Mouse (Mus musculus): ENCODE measurements around the gene Arhgef10l.

Gene Arhgef10l

DNA sequence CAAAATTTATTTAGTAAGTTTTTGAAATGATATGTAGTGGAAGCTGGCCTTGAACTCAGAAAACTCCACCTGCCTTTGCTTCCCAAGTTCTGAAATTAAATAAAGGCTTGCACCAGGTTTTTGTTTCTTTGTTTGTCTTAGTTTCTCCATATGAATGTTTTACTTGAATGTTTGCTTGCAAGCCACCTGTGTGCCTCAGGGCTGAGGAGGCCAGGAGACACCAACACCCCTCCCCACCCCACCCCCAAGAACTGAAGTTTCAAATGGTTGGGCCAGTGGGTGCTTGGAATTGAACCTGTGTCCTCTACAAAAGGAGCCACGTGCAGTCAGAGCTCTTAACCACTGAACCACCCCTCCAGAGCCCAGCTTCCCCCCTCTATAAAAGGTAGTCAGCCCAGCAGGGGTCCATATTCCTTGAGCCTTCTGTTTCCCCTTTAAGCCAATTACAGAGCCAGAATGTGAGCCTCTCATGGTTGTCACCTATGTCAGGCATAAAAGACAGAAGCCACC lies 28.8 kb upstream of the Arhgef10l start:
- no peak for DNase-seq (ENCODE audit: low spot score in 2 of 2)

GRCm38 (mm10) chr4:140693513-140693912 lies 27.7 kb upstream of the Arhgef10l start:
- no peak for DNase-seq (ENCODE audit: low spot score in 2 of 2)

- no peak for DNase-seq (ENCODE audit: low spot score in 2 of 2)
Measured at GRCm38 (mm10) chr4:140691481-140691880, 25.7 kb upstream of the Arhgef10l start.

DNA sequence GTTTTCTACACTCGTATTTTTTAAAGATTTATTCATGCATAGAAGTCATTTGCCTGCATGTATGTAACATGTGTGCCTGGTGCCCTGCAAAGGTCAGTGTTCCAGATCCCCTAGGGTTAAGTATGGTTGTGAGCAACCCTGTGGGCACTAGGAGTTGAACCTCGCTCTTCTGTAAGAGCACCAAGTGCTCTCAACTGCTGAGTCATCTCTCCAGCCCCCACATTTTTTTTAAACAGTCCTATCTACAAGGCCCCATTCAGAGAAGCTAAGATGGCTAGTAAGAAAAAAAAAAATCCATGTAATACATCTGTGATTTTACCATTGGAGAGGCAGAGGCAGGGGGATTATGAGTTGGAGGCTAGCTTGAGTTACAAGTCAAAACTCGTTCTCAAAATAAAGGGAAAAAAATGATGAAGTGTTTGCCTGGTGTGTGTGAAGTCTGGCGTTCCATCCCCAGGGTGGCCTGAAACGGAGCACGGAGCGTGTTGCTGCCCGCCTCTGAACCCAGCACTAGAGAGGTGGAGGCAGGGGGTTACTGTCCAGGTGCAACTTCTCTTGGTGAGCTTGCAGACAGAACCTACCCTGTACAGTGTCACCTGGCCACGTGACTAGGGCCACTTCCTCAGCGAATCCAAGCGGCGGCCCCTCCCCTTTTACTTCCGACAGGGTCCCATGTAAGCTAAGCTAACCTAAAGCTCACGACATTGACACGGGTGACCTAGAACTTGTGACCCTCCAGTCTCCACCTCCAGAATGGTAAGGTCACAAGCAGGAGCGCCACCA lies 24.3 kb upstream of the Arhgef10l start:
- no peak for DNase-seq (ENCODE audit: low spot score in 2 of 2)

GRCm38 (mm10) chr4:140688826-140689425 lies 23.1 kb upstream of the Arhgef10l start:
- no peak for DNase-seq (ENCODE audit: low spot score in 2 of 2)

DNA sequence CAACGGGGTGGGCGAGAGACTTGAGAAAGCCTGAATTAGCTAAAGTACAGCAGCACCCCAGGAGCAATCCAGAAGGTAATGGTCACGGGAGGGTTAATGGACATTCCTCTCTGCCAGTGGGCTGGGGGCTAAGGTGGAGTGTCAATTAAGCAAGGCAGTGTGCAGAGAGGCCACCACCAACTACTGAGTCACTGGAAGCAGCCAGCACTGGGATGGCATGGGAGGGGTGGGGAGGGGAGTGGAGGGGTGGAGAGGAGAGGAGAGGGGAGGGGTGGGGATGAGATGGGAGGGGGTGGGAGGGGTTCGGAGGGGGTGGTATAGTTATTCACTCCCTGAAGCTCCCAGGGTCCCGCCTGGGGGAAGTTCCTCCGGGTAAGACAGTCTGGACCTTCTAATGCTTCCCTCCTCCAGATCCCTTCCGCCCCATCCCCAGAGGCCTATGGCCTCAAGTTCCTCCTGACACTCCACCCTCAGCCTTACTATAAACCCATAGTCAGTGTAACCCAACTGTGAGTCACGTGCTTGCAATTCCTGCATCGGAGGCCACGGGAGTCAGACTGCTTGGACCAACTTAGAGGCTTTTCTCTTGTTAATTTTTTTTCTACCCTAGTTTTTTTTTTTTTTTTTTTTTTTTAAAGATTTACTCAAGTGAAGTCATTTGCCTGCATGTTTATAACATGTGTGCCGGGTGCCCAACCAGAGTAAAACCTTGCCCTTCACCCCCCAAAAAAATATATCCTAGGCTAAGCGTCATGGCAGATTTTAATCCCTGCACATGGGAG lies 22.4 kb upstream of the Arhgef10l start:
- DNase-seq (ENCODE audit: low spot score in 2 of 2) = no peak

GRCm38 (mm10) chr4:140684881-140685303 lies 19.1 kb upstream of the Arhgef10l start:
- no peak for DNase-seq (ENCODE audit: low spot score in 2 of 2)

DNA sequence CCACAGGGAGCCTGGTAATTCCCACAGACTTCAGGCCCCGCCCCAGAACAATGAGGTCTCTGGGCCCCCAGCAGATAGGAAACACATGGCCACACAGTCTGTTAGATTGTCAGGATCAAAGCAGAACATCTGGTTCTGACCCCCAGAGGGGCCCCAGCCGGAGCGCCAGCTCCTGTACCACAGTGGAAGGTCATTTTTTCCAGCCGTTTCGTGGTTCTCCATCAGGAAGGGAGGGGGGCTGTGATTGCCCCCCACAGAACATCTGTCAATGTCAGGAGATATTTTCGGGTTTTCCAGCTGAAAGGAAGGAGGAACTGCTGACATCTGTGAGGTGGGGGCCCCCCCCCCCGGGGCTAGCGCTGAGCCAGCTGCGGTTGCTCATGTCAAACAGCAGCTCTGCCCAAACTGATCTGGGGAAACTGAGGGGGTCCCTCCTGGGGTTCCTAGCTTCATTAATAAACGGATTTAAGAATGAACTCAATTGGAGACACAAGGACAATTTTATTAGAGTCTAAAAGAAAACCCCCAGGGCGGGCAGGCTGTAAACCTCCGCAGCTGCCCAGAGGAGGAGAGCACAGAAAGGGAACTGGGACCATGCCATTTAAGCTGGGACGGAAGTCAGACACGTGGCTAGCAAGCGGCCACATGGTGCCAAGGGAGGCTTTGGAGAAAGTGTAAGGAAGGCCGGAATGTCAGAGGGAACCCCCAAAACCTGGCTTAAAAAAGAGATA lies 18.5 kb upstream of the Arhgef10l start:
- DNase-seq (ENCODE audit: low spot score in 2 of 2) = no peak

DNA sequence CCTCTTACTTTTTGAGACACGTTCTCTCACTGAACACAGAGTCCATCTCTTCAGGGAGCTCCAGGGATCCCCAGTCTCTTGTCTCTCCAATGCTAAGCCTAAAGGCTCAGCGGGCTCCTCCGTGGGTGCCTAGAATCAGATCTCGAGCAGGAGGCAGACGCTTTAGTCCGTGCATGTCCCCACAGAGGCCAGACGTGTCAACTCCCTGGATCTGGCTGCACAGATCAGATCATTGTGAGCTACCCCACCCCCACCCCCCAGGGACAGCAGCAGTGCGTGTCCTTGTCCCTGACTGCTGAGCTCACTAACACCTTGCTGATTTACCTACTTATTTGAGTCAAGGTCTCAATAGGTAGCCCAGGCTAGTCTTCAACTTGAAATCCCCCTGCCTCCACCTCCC lies 17.8 kb upstream of the Arhgef10l start:
- DNase-seq (ENCODE audit: low spot score in 2 of 2) = no peak

DNA sequence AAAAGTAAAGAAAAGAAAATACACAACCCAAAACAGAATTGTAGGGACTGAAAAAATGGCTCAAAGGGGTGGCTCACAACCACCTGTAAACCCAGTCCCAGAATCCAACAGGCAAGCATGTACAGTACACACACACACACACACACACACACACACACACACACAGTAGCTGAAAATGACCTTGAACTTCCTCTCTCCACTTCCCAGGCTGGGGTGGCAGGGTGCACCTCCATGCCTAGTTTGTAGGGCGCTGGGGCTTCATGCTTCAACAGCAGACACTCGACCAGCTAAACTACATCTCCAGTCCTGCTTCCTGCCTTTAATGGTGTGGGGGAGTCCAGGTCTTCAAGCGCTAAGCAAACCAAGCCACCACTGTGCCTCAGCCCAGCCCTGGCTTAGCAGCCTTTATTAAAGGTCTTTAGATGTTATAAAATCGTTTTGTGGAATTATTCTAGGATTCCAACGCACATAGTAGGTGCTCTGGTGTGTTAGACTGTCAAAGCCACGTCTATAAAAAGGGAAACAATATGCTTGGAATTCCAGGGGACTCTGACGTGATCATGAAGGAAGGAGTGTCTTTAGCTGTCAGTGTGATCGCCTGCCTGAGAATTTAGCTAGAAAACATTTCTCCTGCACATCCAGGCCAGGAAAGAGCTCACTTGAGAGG lies 15.1 kb upstream of the Arhgef10l start:
- no peak for DNase-seq (ENCODE audit: low spot score in 2 of 2)

GRCm38 (mm10) chr4:140679723-140680380 lies 14.0 kb upstream of the Arhgef10l start:
- peak; percentile 85 to 90 for DNase-seq (ENCODE audit: low spot score in 2 of 2)

DNA sequence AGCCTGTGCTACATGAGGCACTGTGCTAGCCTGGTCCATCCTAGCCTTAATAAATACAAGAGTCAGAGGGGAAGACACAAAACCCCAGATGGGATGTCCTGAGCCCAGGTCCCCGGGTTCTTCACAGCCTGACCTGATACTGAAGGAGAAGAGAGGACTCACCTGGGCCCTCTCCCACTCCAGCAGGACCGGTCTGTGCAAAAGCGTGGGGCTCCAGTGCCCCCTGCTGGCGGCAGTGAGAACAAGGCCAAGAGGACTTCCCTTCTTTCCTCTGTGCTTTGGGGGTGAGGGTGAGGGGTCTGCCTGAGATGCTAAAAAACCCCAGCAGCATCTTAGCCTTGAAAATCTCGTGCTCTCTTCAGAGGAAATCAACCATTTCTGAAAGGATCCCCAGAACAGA lies 13.2 kb upstream of the Arhgef10l start:
- DNase-seq (ENCODE audit: low spot score in 2 of 2) = no peak

GRCm38 (mm10) chr4:140674345-140674926 lies 8.6 kb upstream of the Arhgef10l start:
- DNase-seq (ENCODE audit: low spot score in 2 of 2) = peak; percentile 66 to 82

DNA sequence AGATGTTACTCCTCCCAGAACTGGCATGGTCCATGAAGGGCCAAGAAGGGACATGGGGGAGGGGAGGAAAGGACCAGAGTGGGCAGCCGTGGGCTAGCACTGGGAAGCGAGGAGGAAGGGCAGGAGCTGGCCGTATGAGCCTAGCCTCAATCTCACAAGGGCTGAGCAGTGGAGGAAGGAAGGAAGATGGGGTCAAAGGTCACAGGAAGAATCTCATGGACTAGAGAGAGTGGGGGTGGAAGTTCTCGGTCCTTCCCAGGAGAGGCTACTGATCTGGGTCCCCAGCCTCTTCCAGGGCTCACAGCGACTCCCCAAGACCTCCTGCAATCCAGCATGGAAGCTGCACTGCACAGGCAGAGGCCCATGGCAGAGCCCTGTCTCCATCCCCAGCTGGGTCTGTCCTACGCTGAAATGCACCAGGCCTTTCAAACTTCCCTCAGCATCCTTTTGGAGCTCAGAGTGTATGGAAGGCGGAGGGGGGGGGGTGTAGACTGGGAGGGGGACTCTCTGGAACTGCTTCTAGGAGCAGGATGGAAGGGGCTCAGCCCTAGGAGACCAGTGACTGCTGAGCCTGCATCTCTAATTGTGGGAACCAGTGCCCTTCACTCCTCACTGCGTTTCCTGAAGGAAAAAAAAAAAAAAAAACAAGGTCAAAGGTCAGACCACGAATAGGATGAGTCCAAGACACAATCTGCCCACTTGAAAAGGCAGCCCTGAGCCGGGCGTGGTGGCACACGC lies 7.9 kb upstream of the Arhgef10l start:
- no peak for DNase-seq (ENCODE audit: low spot score in 2 of 2)

DNA sequence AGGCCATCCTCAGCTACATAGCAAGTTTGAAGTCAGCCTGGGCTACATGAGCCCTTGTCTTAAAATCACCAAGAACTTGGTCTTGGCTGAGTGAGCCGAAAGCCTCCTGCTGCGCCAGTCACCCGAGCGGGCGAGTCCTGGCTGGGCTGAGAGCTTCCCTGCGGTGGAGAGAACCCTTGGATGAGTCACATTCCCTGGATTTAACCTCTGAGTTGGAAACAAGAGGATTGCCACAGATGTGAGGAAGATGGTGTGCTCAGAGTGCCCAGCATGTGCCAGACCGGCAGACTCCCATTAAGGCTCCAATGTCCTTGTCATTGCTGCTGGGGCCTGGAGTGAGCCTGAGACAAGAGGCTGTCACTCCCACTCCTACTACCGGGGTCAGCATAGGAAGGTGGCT lies 2.0 kb upstream of the Arhgef10l start:
- no peak for DNase-seq (ENCODE audit: low spot score in 2 of 2)

DNA sequence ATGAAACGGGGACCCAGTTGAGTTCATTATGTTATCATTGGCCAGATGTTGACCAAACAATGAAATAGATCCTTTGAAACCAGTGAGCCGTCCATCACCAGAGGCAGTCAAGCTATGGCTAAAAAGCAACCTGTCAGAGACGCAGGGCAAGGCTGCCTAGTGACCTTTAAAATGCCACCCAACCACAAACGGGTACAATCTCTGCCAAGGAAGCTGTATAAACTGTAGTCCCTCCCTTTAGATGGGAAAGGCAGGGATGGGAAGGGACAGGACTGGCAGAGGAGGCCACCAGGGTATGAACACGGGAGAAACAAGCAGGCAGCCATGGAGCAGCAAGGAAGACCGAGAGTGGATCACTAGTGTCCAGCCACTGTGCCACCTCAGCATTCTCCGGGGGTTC lies 759 bp downstream of the Arhgef10l start:
- DNase-seq (ENCODE audit: low spot score in 2 of 2) = no peak

DNA sequence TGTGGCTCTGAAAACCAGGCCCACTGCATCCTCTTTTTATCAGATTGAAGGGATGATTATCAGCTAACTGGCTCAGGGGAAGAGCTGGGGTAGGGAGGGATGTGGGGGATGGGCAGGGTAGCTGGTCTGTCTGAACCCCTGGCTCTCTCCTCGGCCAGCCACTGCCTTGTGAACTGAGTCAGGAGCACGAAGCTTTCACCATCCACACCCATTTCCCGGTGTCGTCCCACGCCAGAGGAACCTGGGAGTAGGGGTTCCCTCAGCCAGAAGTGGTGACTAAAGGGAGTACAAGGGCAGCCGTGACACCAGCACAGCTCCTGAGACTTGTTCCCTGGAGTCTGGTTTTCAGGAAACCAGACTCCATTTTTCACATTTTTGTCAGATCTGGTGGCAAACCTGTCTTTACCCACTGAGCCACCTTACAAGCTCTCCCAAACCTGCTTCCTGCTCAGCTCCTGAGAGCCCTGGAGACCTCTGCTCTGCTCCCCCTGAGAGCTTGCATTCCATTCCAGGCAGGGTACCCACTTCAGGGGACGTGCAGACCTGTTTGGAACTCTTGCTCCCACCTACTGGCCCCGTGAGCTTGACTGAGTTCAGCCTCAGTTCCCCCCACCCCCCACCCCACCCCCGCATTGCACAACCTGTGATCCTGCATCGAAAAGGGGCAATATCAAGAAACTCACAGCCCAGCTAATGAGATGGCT lies 2.8 kb downstream of the Arhgef10l start:
- no peak for DNase-seq (ENCODE audit: low spot score in 2 of 2)

GRCm38 (mm10) chr4:140662453-140662852 lies 3.4 kb downstream of the Arhgef10l start:
- DNase-seq (ENCODE audit: low spot score in 2 of 2) = no peak

Measured in right cerebral cortex, adult 2 months (tissue).